ENCODE assay signal across 8 mouse cellular contexts in genomic region chr6:91156554-91157236, GRCm38 (mm10). TPM values are rescaled to one million over a fixed set of nuclear protein-coding genes. Genes with fewer than 3 reads are reported as not detected.
DNase-seq lines count a peak whose midpoint lies in the region; ATAC-seq lines count a peak whose summit lies in the region.

Hdac11 (plus strand) TSS chr6:91156665.

- H3K9me3 ChIP-seq in heart, embryonic 14.5 days (ENCODE audit: control insufficient read depth, low read length): no peaks in the 10 kb centered on the region
- H3K9me3 ChIP-seq in liver, embryonic 13.5 days (replicated peaks): no peaks in the 10 kb centered on the region
- H3K9me3 ChIP-seq in stomach, embryonic 16.5 days (replicated peaks; ENCODE audit: control insufficient read depth, low read length): no peaks in the 10 kb centered on the region

- under 1% methylated on average over 41 of the region's 42 CpGs for WGBS in heart, embryonic 14.5 days
- 2% methylated on average over 40 of the region's 42 CpGs for WGBS in liver, embryonic 13.5 days (ENCODE audit: insufficient replicate concordance)
- under 1% methylated on average over 41 of the region's 42 CpGs for WGBS in stomach, embryonic 16.5 days

- DNase-seq in c-Kit-negative CD71-positive TER-119-positive erythroid progenitor cells, embryonic 14.5 days (ENCODE audit: low read depth, low spot score): peak; percentile 90
- DNase-seq in fibroblast of lung, adult 2 months (ENCODE audit: low read depth): peak; percentile 80
- DNase-seq in kidney, postnatal 14 days: peak; percentile 95
- peak; percentile 95 for DNase-seq in liver, embryonic 13.5 days
- DNase-seq in neural tube, embryonic 10.5 days (ENCODE audit: extremely low spot score, low spot score): peak; percentile 89

- H3K4me1 ChIP-seq in heart, embryonic 14.5 days (ENCODE audit: control insufficient read depth in 2 of 2, insufficient read depth in 2 of 2, low read length in 2 of 2): peaks cover 27 to 57% of the 10 kb centered on the region in 2 experiments
- peaks cover 94% of the 10 kb centered on the region for H3K4me1 ChIP-seq in liver, embryonic 13.5 days (replicated peaks)
- peaks cover 25% of the 10 kb centered on the region for H3K4me1 ChIP-seq in stomach, embryonic 16.5 days (ENCODE audit: control insufficient read depth, insufficient read depth, low read length)

- no peaks in the 10 kb centered on the region for H3K36me3 ChIP-seq in heart, embryonic 14.5 days (ENCODE audit: control insufficient read depth, insufficient read depth, low read length)
- H3K36me3 ChIP-seq in liver, embryonic 13.5 days: peaks cover 6% of the 10 kb centered on the region; the same call in 1 of the 2 replicates
- no peaks in the 10 kb centered on the region for H3K36me3 ChIP-seq in stomach, embryonic 16.5 days (ENCODE audit: control insufficient read depth, insufficient read depth, low read length)

- peaks cover 18% of the 10 kb centered on the region for H3K27me3 ChIP-seq in heart, embryonic 14.5 days (ENCODE audit: control insufficient read depth, insufficient read depth, low read length)
- H3K27me3 ChIP-seq in liver, embryonic 13.5 days: peaks cover 15% of the 10 kb centered on the region; the same call in 1 of the 2 replicates
- no peaks in the 10 kb centered on the region for H3K27me3 ChIP-seq in stomach, embryonic 16.5 days (ENCODE audit: control insufficient read depth, insufficient read depth, low read length)

- peak within 1 kb of the TSS; percentile 42 to 81 for H3K27ac ChIP-seq in heart, embryonic 14.5 days (replicated peaks in 1 of 2; ENCODE audit: control insufficient read depth in 1 of 2, insufficient read depth in 1 of 2, low read depth in 2 of 2, low read length in 2 of 2)
- H3K27ac ChIP-seq in liver, embryonic 13.5 days: peak within 1 kb of the TSS; percentile 99
- H3K27ac ChIP-seq in stomach, embryonic 16.5 days (ENCODE audit: low read length): peak within 1 kb of the TSS; percentile 50

- H3K9ac ChIP-seq in heart, embryonic 14.5 days (ENCODE audit: low read length): peak within 1 kb of the TSS; percentile 84
- peak within 1 kb of the TSS; percentile 93 for H3K9ac ChIP-seq in liver, embryonic 13.5 days
- peak within 1 kb of the TSS; percentile 84 for H3K9ac ChIP-seq in stomach, embryonic 16.5 days (ENCODE audit: low read length)

- H3K4me3 ChIP-seq in heart, embryonic 14.5 days (ENCODE audit: control insufficient read depth in 1 of 2, insufficient read depth in 1 of 2, low read depth in 1 of 2, low read length in 2 of 2): peak within 1 kb of the TSS; percentile 66 to 70
- peak within 1 kb of the TSS; percentile 82 for H3K4me3 ChIP-seq in liver, embryonic 13.5 days (replicated peaks)
- peak within 1 kb of the TSS; percentile 74 for H3K4me3 ChIP-seq in stomach, embryonic 16.5 days (replicated peaks; ENCODE audit: low read length)

- peak; percentile 79 for ATAC-seq in CD4-positive, CD25-positive, alpha-beta regulatory T cell, adult 4 months
- ATAC-seq in heart, embryonic 14.5 days (ENCODE audit: insufficient number of reproducible peaks, insufficient read depth, low FRiP score, low read depth): peak; percentile 94
- ATAC-seq in liver, embryonic 13.5 days (ENCODE audit: low read depth): peak; percentile 97
- peak; percentile 97 for ATAC-seq in stomach, embryonic 16.5 days (ENCODE audit: insufficient read depth, low FRiP score)

- peak within 1 kb of the TSS; percentile 89 for H3K4me2 ChIP-seq in heart, embryonic 14.5 days (ENCODE audit: low read length)
- H3K4me2 ChIP-seq in liver, embryonic 13.5 days: peak within 1 kb of the TSS; percentile 96
- peak within 1 kb of the TSS; percentile 80 for H3K4me2 ChIP-seq in stomach, embryonic 16.5 days (ENCODE audit: low read depth, low read length)

RNA-seq across cellular contexts. Expression of gene Hdac11, which starts in this region (rescaled TPM):
- 1 to 10 TPM; 1.5 to 2.0 TPM for polyA plus RNA-seq in CD4-positive, CD25-positive, alpha-beta regulatory T cell, adult 4 months (2017; shearing (Covaris generic))
- 11.4 and 12.7 TPM in 2 replicates for polyA plus RNA-seq in heart, embryonic 14.5 days (2014; fragmentation: Nextera tagmentation; extraction: Ambion mirVana)
- 5.6 and 6.0 TPM in 2 replicates for polyA plus RNA-seq in liver, embryonic 13.5 days (2015; fragmentation: Nextera tagmentation; extraction: Ambion mirVana)
- polyA plus RNA-seq in stomach, embryonic 16.5 days (2015; fragmentation: Nextera tagmentation; extraction: Ambion mirVana): 8.3 and 12.3 TPM in 2 replicates

Comparison
In these comparisons a context has a peak if more than half of its experiments do, and no peak if none do; other contexts are left out.
1. Peak in every context shown above with its lines: DNase-seq, ATAC-seq, H3K4me3 ChIP-seq and H3K27ac ChIP-seq.